Mouse (Mus musculus): Measurements from ENCODE around the gene Itga7. TPM values are rescaled to one million over a fixed set of nuclear protein-coding genes. Genes with fewer than 3 reads are reported as not detected.
A peak's percentile ranks its signal among the peaks of the same experiment; 100 is the strongest.

Itga7 gene
- polyA plus RNA-seq, 1 experiment: 14.5 TPM

- WGBS: 6% methylated on average over 65 of the region's 66 CpGs
- Histone ChIP-seq H3K4me1 (replicated peaks; ENCODE audit: control insufficient read depth, insufficient read depth, low read length) (peaks cover 4% of the 10 kb centered on the region), H3K4me3 (ENCODE audit: control insufficient read depth, insufficient read depth, low read length) (peak overlapping the region; percentile 36), H3K36me3 (ENCODE audit: control insufficient read depth, insufficient read depth, low read length) (no peaks in the 10 kb centered on the region), H3K27me3 (ENCODE audit: control insufficient read depth, insufficient read depth, low read length) (peaks cover 26% of the 10 kb centered on the region), H3K27ac (ENCODE audit: control insufficient read depth, insufficient read depth, low read length) (no peak overlapping the region)
- TF ChIP-seq POLR2A (IDR thresholded peaks at IDR 0.05; ENCODE audit: control insufficient read depth, extremely low read depth, insufficient read depth, low read length, poor library complexity) (no peak), CTCF (IDR thresholded peaks at IDR 0.05; ENCODE audit: borderline replicate concordance, control insufficient read depth, extremely low read depth, insufficient read depth, low read length, poor library complexity) (no peak)
- no peak for DNase-seq
Measured at GRCm38 (mm10) chr10:128910066-128910841, 23.4 kb upstream of the Itga7 start.

- peaks cover 26% of the 10 kb centered on the region for H3K27me3 ChIP-seq (ENCODE audit: control insufficient read depth, insufficient read depth, low read length)
- H3K36me3 ChIP-seq (ENCODE audit: control insufficient read depth, insufficient read depth, low read length): no peaks in the 10 kb centered on the region
- no peak for TF ChIP-seq POLR2A (IDR thresholded peaks at IDR 0.05; ENCODE audit: control insufficient read depth, extremely low read depth, insufficient read depth, low read length, poor library complexity)
- TF ChIP-seq CTCF (IDR thresholded peaks at IDR 0.05; ENCODE audit: borderline replicate concordance, control insufficient read depth, extremely low read depth, insufficient read depth, low read length, poor library complexity): no peak
- no peak overlapping the region for H3K4me3 ChIP-seq (ENCODE audit: control insufficient read depth, insufficient read depth, low read length)
- peaks cover 4% of the 10 kb centered on the region for H3K4me1 ChIP-seq (replicated peaks; ENCODE audit: control insufficient read depth, insufficient read depth, low read length)
- no peak for DNase-seq
- 44% methylated on average over 6 of the region's 6 CpGs for WGBS
- no peak overlapping the region for H3K27ac ChIP-seq (ENCODE audit: control insufficient read depth, insufficient read depth, low read length)
Measured at GRCm38 (mm10) chr10:128911430-128911829, 22.2 kb upstream of the Itga7 start.

- peaks cover 26% of the 10 kb centered on the region for H3K27me3 ChIP-seq (ENCODE audit: control insufficient read depth, insufficient read depth, low read length)
- no peak for DNase-seq
- 86% methylated on average over 3 of the region's 4 CpGs for WGBS
- no peak overlapping the region for H3K4me3 ChIP-seq (ENCODE audit: control insufficient read depth, insufficient read depth, low read length)
- TF ChIP-seq POLR2A (IDR thresholded peaks at IDR 0.05; ENCODE audit: control insufficient read depth, extremely low read depth, insufficient read depth, low read length, poor library complexity): no peak
- TF ChIP-seq CTCF (IDR thresholded peaks at IDR 0.05; ENCODE audit: borderline replicate concordance, control insufficient read depth, extremely low read depth, insufficient read depth, low read length, poor library complexity): no peak
- no peaks in the 10 kb centered on the region for H3K36me3 ChIP-seq (ENCODE audit: control insufficient read depth, insufficient read depth, low read length)
- no peak overlapping the region for H3K27ac ChIP-seq (ENCODE audit: control insufficient read depth, insufficient read depth, low read length)
- H3K4me1 ChIP-seq (replicated peaks; ENCODE audit: control insufficient read depth, insufficient read depth, low read length): peaks cover 4% of the 10 kb centered on the region
Measured at GRCm38 (mm10) chr10:128912268-128912667, 21.4 kb upstream of the Itga7 start.

GRCm38 (mm10) chr10:128912791-128913190, 20.8 kb upstream of the Itga7 start:
- TF ChIP-seq POLR2A (IDR thresholded peaks at IDR 0.05; ENCODE audit: control insufficient read depth, extremely low read depth, insufficient read depth, low read length, poor library complexity) (no peak), CTCF (IDR thresholded peaks at IDR 0.05; ENCODE audit: borderline replicate concordance, control insufficient read depth, extremely low read depth, insufficient read depth, low read length, poor library complexity) (no peak)
- peaks cover 4% of the 10 kb centered on the region for H3K4me1 ChIP-seq (replicated peaks; ENCODE audit: control insufficient read depth, insufficient read depth, low read length)
- WGBS: 81% methylated on average over 4 of the region's 4 CpGs
- H3K27ac ChIP-seq (ENCODE audit: control insufficient read depth, insufficient read depth, low read length): no peak overlapping the region
- no peak for DNase-seq
- H3K36me3 ChIP-seq (ENCODE audit: control insufficient read depth, insufficient read depth, low read length): no peaks in the 10 kb centered on the region
- H3K27me3 ChIP-seq (ENCODE audit: control insufficient read depth, insufficient read depth, low read length): peaks cover 26% of the 10 kb centered on the region
- H3K4me3 ChIP-seq (ENCODE audit: control insufficient read depth, insufficient read depth, low read length): no peak overlapping the region

- DNase-seq: peak; percentile 82
- no peak overlapping the region for H3K27ac ChIP-seq (ENCODE audit: control insufficient read depth, insufficient read depth, low read length)
- 25% methylated on average over 5 of the region's 5 CpGs for WGBS
- peaks cover 4% of the 10 kb centered on the region for H3K4me1 ChIP-seq (replicated peaks; ENCODE audit: control insufficient read depth, insufficient read depth, low read length)
- TF ChIP-seq CTCF (IDR thresholded peaks at IDR 0.05; ENCODE audit: borderline replicate concordance, control insufficient read depth, extremely low read depth, insufficient read depth, low read length, poor library complexity) (no peak), POLR2A (IDR thresholded peaks at IDR 0.05; ENCODE audit: control insufficient read depth, extremely low read depth, insufficient read depth, low read length, poor library complexity) (no peak)
- H3K27me3 ChIP-seq (ENCODE audit: control insufficient read depth, insufficient read depth, low read length): peaks cover 26% of the 10 kb centered on the region
- H3K36me3 ChIP-seq (ENCODE audit: control insufficient read depth, insufficient read depth, low read length): no peaks in the 10 kb centered on the region
- no peak overlapping the region for H3K4me3 ChIP-seq (ENCODE audit: control insufficient read depth, insufficient read depth, low read length)
Measured at GRCm38 (mm10) chr10:128913219-128913618, 20.4 kb upstream of the Itga7 start.

- TF ChIP-seq POLR2A (IDR thresholded peaks at IDR 0.05; ENCODE audit: control insufficient read depth, extremely low read depth, insufficient read depth, low read length, poor library complexity) (no peak), CTCF (IDR thresholded peaks at IDR 0.05; ENCODE audit: borderline replicate concordance, control insufficient read depth, extremely low read depth, insufficient read depth, low read length, poor library complexity) (no peak)
- DNase-seq: no peak
- Histone ChIP-seq H3K4me3 (ENCODE audit: control insufficient read depth, insufficient read depth, low read length) (no peak overlapping the region), H3K36me3 (ENCODE audit: control insufficient read depth, insufficient read depth, low read length) (no peaks in the 10 kb centered on the region), H3K4me1 (replicated peaks; ENCODE audit: control insufficient read depth, insufficient read depth, low read length) (peaks cover 4% of the 10 kb centered on the region), H3K27ac (ENCODE audit: control insufficient read depth, insufficient read depth, low read length) (no peak overlapping the region), H3K27me3 (ENCODE audit: control insufficient read depth, insufficient read depth, low read length) (peaks cover 23% of the 10 kb centered on the region)
- 91% methylated on average over 12 of the region's 12 CpGs for WGBS
Measured at GRCm38 (mm10) chr10:128913696-128914095, 19.9 kb upstream of the Itga7 start.
